Mouse (Mus musculus) frontal cortex, postnatal 25 days (tissue): ENCODE data around the gene Cdkn2c.

Experiments used
- DNase-seq, 2 experiments: peaks; one replicate each; pipeline ENCODE4 v3.0.0; 2022; ENCODE audit warnings: low spot score in 2 of 2

Gene Cdkn2c

GRCm38 (mm10) chr4:109657021-109657850, 9.8 kb downstream of the Cdkn2c start:
- peak in 1 of 2 experiments; percentile 7 for DNase-seq

GRCm38 (mm10) chr4:109656301-109656700, 10.7 kb downstream of the Cdkn2c start:
- DNase-seq, result no peak

GRCm38 (mm10) chr4:109655738-109656137, 11.3 kb downstream of the Cdkn2c start:
- no peak for DNase-seq

- no peak for DNase-seq
Observed at GRCm38 (mm10) chr4:109654701-109655100, 12.3 kb downstream of the Cdkn2c start.

GRCm38 (mm10) chr4:109653251-109653650, 13.7 kb downstream of the Cdkn2c start:
- no peak for DNase-seq

GRCm38 (mm10) chr4:109649331-109649730, 17.7 kb downstream of the Cdkn2c start:
- no peak for DNase-seq

- DNase-seq, result no peak
Observed at GRCm38 (mm10) chr4:109647281-109647680, 19.7 kb downstream of the Cdkn2c start.

GRCm38 (mm10) chr4:109641451-109641850, 25.5 kb downstream of the Cdkn2c start:
- no peak for DNase-seq

- no peak for DNase-seq
Observed at GRCm38 (mm10) chr4:109640141-109640540, 26.8 kb downstream of the Cdkn2c start.

- no peak for DNase-seq
Observed at GRCm38 (mm10) chr4:109639356-109639755, 27.6 kb downstream of the Cdkn2c start.

- DNase-seq, result no peak
Observed at GRCm38 (mm10) chr4:109634971-109635370, 32.0 kb downstream of the Cdkn2c start.

GRCm38 (mm10) chr4:109631029-109631428, 36.0 kb downstream of the Cdkn2c start:
- DNase-seq, result no peak

GRCm38 (mm10) chr4:109630215-109630614, 36.8 kb downstream of the Cdkn2c start:
- DNase-seq, result no peak

- DNase-seq, result no peak
Observed at GRCm38 (mm10) chr4:109612596-109612995, 54.4 kb downstream of the Cdkn2c start.
